Mouse (Mus musculus): Measurements from ENCODE around the gene Frem1. TPM values are rescaled to one million over a fixed set of nuclear protein-coding genes. Genes with fewer than 3 reads are reported as not detected.

Gene Frem1
- total and polyA plus RNA-seq, 3 experiments, result not detected

GRCm38 (mm10) chr4:83080364-83081174, 28.4 kb upstream of the Frem1 start:
- dilution Hi-C loops (cut with MboI; ENCODE audit: extremely low pct_ligation_motif_present, extremely low pct_unique_long_range_greater_than_20kb, low sequenced_read_pairs) (no loop called here), in situ Hi-C loops (cut with MboI; ENCODE audit: low pct_ligation_motif_present, low pct_unique_long_range_greater_than_20kb, low sequenced_read_pairs) (no loop called here)
- TF ChIP-seq PAX5 (IDR thresholded peaks at IDR 0.05; ENCODE audit: low read length) (no peak), UBTF (IDR thresholded peaks at IDR 0.05; ENCODE audit: low read depth, low read length) (no peak), HCFC1 (IDR thresholded peaks at IDR 0.05; ENCODE audit: low read depth, low read length) (no peak), TBP (conservative IDR thresholded peaks at IDR 0.05; ENCODE audit: low read depth, low read length) (no peak), JUND (conservative IDR thresholded peaks at IDR 0.05; ENCODE audit: low read depth, low read length) (no peak), JUN (IDR thresholded peaks at IDR 0.05; ENCODE audit: insufficient read depth, low read depth, low read length) (no peak), ETS1 (conservative IDR thresholded peaks at IDR 0.05; ENCODE audit: low read depth, low read length) (no peak), GABPA (IDR thresholded peaks at IDR 0.05; ENCODE audit: insufficient replicate concordance, low read depth, low read length) (no peak), MAX (IDR thresholded peaks at IDR 0.05; ENCODE audit: low read length) (no peak), SMC3 (IDR thresholded peaks at IDR 0.05; ENCODE audit: low read depth, low read length) (no peak)
- Histone ChIP-seq H3K36me3 (replicated peaks in 1 of 2; ENCODE audit: control insufficient read depth in 1 of 2, insufficient read depth in 1 of 2, low read length in 1 of 2) (no peaks in the 10 kb centered on the region), H3K9me3 (replicated peaks; ENCODE audit: low read length) (no peaks in the 10 kb centered on the region), H3K27ac (ENCODE audit: insufficient read depth, low read depth) (no peak overlapping the region), H3K4me2 (ENCODE audit: insufficient read depth, low read depth, poor library complexity, severe bottlenecking) (no peak overlapping the region), H3K79me2 (replicated peaks; ENCODE audit: control insufficient read depth, extremely low read depth, insufficient read depth, poor library complexity, severe bottlenecking) (no peaks in the 10 kb centered on the region), H3K4me3 (replicated peaks in 1 of 3; ENCODE audit: low read depth in 2 of 3, low read length in 2 of 3, poor library complexity in 1 of 3) (no peak overlapping the region), H3K9ac (ENCODE audit: insufficient read depth, low read depth) (no peak overlapping the region), H3K27me3 (replicated peaks) (no peaks in the 10 kb centered on the region), H3K4me1 (ENCODE audit: control insufficient read depth in 1 of 2, insufficient read depth in 2 of 2) (no peaks in the 10 kb centered on the region)
- no peak for DNase-seq (ENCODE audit: extremely low read depth)

- DNase-seq (ENCODE audit: extremely low read depth), result no peak
- no peaks in the 10 kb centered on the region for H3K27me3 ChIP-seq (replicated peaks)
- H3K4me1 ChIP-seq (ENCODE audit: control insufficient read depth in 1 of 2, insufficient read depth in 2 of 2), result no peaks in the 10 kb centered on the region
- no peak overlapping the region for H3K9ac ChIP-seq (ENCODE audit: insufficient read depth, low read depth)
- H3K9me3 ChIP-seq (replicated peaks; ENCODE audit: low read length), result no peaks in the 10 kb centered on the region
- in situ Hi-C loops (cut with MboI; ENCODE audit: low pct_ligation_motif_present, low pct_unique_long_range_greater_than_20kb, low sequenced_read_pairs) (no loop called here), dilution Hi-C loops (cut with MboI; ENCODE audit: extremely low pct_ligation_motif_present, extremely low pct_unique_long_range_greater_than_20kb, low sequenced_read_pairs) (no loop called here)
- H3K4me3 ChIP-seq (replicated peaks in 1 of 3; ENCODE audit: low read depth in 2 of 3, low read length in 2 of 3, poor library complexity in 1 of 3), result no peak overlapping the region
- no peak overlapping the region for H3K4me2 ChIP-seq (ENCODE audit: insufficient read depth, low read depth, poor library complexity, severe bottlenecking)
- H3K36me3 ChIP-seq (replicated peaks in 1 of 2; ENCODE audit: control insufficient read depth in 1 of 2, insufficient read depth in 1 of 2, low read length in 1 of 2), result no peaks in the 10 kb centered on the region
- no peaks in the 10 kb centered on the region for H3K79me2 ChIP-seq (replicated peaks; ENCODE audit: control insufficient read depth, extremely low read depth, insufficient read depth, poor library complexity, severe bottlenecking)
- H3K27ac ChIP-seq (ENCODE audit: insufficient read depth, low read depth), result no peak overlapping the region
- TF ChIP-seq BHLHE40 (IDR thresholded peaks at IDR 0.05; ENCODE audit: low read depth, low read length) (no peak), SMC3 (IDR thresholded peaks at IDR 0.05; ENCODE audit: low read depth, low read length) (no peak), RAD21 (IDR thresholded peaks at IDR 0.05; ENCODE audit: low read depth, low read length) (no peak), MXI1 (IDR thresholded peaks at IDR 0.05; ENCODE audit: low read depth, low read length) (no peak), POLR2A (IDR thresholded peaks at IDR 0.05; ENCODE audit: low read depth, low read length) (no peak), SIN3A (IDR thresholded peaks at IDR 0.05; ENCODE audit: low read length) (no peak), ZMIZ1 (IDR thresholded peaks at IDR 0.05; ENCODE audit: low read depth, low read length) (no peak), IRF4 (IDR thresholded peaks at IDR 0.05; ENCODE audit: low read depth, low read length) (no peak), UBTF (IDR thresholded peaks at IDR 0.05; ENCODE audit: low read depth, low read length) (no peak), HCFC1 (IDR thresholded peaks at IDR 0.05; ENCODE audit: low read depth, low read length) (no peak)
These were observed 12.1 kb upstream of the Frem1 start for GRCm38 (mm10) chr4:83064191-83064590.

Measured in CH12.LX (cell line).